Mouse (Mus musculus) retina, adult 2 months (tissue): ENCODE results near the gene Tbcc.
"Not testable (repeated sequence)": the region's sequence is repeated elsewhere in the genome, so short reads cannot be mapped to it uniquely, and the experiment has no call there.

Source experiments
- DNase-seq: peaks from one replicate; pipeline ENCODE4 v3.0.0-alpha.2; 2012; ENCODE audit warnings: low read depth, low spot score

Tbcc gene

DNA sequence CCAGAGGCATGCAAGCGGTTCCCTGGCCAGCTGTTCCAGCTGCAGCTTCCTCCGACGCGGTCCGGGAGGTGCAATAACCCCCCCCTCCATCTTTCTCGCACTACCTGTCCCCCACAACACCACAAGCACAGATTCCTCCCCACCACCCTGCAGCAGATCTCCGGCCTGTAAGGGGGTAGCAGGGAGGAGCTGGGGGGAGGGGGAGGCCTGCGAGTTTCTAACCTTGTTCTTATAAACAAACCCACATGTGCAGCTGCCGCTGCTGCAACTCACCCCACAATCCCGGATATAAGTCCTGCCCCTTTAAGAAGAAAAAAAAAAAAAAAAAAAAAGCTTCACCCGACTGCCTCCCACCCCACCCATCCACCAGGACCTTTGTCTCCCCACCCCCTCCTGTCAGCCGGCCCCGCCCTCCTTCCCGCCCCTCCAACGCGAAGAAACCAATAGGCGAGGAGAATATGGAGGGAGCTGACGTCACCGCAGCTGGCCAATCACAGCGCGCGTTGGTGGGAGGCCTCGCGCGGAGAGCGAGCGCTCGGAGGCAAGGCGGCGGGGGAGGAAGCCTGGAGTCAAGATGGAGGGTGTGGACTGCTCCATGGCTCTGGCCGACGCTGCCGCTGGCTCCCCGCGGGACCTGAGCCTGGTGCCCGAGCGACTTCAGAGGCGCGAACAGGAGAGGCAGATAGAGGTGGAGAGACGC lies at the start of gene Tbcc:
TSS of gene Tbcc (plus strand) at position 569 of the 700 bp plus-strand sequence.
- DNase-seq: peak; percentile 96

DNA sequence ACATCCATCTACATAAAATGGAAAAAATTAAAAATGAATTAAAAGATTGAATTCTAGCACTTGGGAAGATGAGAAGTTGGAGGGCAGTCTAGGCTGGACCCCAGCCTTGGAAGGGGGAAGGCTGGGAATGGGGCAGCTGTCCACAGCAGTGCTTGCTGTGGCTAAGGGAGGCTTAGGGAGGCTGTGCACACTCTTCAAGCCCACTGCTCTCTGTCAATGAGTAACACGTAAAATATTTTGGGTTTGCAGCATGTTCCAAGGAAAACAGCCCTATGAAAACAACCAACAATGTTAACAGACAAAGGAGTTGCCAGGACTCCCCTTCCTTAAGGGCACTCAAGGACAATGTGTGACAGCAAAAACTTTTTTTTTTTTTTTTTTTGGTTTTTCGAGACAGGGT lies 47.5 kb upstream of the Tbcc start:
- no peak for DNase-seq

DNA sequence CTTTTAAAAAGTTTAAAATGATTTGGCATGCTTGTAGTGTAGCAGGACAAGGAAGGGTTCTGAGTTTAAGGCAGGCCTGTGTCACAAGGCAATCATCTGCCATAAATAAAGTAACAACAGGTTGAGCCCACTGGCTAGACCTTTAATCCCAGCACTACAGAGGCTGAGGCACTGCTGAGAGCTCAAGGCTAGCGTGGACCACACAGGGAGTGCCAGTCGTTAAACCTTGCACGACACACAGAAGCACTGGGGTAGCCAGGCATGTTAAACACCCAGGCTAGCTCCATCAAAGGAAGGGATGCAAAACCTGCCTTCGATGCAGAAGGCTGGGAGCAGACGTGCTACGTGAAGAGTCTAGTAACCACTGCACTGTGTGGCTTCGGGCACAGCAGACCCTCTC lies 46.8 kb upstream of the Tbcc start:
- DNase-seq: no peak

DNA sequence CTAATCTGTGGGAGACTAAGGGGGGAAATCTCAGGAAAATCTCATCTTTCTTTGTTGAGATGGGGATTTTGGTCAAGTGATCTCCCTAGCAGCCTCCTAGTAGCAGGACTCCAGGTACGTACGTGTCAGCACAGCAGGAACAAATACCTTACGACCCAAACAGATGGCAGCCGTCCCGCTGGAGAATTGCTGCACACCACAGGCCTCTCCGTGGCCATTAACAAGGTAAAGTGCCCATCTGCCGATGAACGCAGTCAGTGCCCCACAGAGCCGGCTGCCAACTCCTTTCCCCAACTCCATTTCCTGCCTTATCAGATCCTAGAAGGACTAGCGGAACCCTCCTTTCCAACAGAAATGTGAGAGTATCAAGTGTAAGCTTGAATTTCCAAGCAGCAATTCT lies 45.7 kb upstream of the Tbcc start:
- DNase-seq: no peak

DNA sequence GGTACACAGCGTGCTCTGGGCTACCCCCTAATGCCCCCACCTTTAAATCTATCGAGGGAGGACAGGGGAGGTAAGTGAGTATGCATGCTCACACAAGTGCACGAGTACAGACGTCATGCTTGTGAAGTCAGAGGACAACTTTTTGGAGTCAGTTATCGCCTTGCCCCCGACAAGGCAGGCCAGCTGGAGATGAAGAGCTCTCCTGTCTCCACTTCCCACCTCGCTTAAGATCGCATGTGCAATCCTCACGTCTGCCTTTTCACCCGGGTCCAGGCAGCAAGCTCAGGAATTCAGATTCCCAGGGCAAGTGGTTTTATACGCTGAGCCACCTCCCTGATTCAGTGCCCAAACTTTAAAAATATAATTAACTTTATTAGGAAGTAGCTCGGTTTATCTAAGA lies 45.2 kb upstream of the Tbcc start:
- DNase-seq: no peak

DNA sequence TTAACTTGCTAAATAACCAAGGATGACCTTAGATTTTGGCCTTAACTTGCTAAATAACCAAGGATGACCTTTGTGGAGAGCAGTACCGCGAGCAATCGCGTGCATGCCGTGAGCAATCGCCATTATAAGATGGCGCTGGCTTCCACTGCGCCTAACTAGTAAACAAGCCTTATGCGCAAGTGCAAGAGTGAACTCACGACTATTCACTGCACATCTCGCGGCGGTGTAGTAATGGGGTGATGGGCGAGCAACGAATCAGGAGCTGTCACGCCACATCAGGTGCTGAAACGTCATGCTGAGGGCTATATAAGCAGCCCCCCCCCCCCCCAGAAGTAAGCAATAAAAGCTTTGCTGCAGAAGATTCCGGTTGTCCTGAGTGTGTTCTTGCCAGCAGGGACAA lies 43.9 kb upstream of the Tbcc start:
- not testable (repeated sequence) for DNase-seq

DNA sequence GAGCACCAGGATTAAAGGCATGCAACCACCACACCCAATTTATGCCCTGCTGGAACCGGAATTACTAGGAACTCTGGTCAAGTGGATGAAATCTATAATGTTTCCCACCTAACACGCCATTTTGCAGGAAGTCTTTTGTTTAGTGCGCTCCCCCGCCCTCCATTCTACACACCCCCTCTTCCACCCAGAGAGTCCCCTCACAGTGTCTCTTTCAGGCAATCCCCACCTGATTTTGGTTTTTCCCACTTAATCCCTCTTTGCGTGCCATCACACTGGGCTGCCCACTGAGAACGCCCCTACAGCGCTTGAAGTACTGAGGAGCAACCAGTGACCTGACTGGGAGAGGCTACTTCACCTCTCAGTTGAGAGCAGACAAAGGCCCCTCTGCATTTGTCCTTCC lies 43.3 kb upstream of the Tbcc start:
- DNase-seq: no peak

DNA sequence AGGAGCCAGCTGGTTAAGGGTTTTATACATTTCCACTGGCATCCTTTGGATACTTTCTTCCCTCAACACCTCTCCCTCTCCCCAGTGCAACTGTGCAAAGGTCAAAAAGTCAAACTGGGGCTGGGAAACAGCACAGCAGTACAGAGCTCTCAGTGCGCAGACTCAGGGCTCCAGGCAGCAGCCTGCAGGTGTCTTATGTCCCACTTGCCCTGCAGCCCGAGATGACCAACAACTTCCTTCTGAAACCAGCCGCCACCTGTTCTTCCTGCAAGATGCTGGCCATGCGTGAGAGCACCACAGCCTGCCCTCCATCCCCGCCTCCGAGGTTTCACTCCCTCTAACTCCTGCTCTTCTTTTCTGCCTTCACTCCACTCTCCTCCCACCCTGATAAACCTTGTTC lies 37.8 kb upstream of the Tbcc start:
- DNase-seq: no peak

DNA sequence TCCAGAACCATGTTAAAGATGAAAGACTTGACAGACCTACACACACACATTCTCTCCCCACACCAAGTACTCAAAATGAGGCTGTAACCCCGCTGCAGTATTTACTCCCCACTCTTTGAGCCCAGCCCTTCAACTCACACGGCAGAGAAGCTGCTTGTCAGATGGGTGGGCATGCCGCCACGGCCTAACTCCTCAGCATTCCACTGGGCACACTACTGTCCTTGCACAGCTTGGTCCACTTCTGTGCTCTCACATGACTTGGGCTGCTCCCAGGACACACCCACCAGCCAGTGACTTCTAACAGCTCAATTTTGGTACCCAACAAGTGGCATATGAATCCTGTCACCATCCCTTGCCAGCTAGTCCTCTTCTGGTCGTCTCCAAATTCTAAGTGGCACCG lies 37.2 kb upstream of the Tbcc start:
- DNase-seq: no peak

DNA sequence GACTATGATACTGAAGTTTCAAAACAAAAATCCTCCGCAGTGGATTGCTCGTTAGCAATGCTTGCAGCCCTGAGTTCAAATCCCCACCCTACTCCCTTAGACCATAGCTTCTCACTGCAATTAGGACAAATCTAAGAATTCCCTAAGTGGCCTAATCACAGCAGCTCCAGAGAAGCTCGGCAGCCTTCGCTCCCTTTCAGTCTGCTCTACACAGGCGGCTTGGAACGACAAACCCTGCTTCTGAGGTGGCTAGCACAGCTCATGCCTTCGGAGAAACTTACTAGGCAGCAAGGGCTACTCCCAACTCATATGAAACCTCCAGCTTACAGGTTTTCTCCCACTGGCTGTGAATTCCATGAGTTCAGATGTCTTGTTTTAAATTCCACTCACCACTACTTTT lies 36.4 kb upstream of the Tbcc start:
- no peak for DNase-seq

DNA sequence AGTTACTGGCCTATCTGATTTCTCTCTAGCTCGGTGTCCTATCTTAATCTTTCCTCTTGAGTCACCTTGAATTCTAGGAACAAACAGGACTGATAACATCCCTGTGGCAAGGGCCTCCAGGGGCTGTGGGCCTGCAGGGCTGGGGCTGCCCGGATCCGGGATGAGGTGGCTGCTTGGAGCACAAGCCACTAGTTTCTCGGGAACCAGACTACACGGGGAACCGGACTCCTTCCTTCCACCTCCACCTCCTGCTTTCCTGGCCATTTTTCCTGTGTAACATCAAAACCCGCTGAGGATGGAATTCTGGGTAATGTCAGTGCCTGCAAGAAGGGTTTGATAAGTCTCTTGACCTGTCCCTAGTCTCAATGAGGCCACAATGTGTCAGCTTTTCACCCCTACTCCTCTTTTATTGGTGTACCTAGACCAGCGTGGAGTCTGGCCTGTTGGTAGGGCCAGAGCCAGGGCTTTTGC lies 35.8 kb upstream of the Tbcc start:
- no peak for DNase-seq

DNA sequence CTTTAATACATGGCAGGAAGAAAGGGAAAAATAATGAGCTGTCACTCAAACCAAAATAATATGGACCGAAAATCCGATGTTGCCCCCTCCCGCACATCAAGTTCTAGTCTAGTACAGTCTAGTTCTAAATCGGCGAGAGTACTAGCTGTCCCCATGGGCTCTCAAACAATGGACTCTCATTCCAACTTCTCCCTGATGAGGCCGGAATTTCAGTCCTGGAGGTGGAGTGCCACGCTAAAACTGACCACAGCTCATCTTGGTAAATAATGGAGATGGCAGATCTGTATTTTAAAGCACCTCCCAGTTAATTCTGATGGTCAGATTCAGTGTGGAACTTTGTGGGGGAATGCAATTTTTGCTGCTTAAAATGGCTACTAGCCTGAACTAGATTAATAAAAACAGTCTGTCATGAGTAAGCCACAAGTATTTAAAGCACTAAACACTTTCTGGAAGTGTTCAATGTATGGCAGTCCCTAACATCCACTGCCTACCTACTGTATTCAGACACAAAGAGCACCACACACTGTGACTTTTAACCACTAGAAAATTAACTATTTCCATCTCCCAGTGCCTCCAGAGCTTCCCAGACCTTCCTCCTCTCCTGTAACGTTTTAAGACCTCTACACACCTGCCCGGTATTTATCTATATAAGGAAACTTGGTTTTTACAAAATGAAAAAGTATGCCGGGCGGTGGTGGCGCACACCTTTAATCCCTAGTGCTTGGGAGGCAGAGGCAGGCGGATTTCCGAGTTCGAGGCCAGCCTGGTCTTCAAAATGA lies 35.0 kb upstream of the Tbcc start:
- no peak for DNase-seq

DNA sequence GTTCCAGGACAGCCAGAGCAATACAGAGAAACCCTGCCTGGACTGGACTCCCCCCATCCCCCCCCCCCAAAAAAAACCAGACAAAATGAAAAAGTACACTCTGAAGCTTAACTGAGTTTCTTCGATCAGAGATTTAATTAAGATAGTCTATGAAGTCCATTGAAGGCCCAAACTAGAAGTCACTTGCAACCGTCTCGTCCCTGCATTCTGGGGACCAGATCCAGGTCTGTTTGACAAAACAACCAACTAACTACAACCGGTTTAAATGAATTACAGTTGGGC lies 34.4 kb upstream of the Tbcc start:
- DNase-seq: no peak

DNA sequence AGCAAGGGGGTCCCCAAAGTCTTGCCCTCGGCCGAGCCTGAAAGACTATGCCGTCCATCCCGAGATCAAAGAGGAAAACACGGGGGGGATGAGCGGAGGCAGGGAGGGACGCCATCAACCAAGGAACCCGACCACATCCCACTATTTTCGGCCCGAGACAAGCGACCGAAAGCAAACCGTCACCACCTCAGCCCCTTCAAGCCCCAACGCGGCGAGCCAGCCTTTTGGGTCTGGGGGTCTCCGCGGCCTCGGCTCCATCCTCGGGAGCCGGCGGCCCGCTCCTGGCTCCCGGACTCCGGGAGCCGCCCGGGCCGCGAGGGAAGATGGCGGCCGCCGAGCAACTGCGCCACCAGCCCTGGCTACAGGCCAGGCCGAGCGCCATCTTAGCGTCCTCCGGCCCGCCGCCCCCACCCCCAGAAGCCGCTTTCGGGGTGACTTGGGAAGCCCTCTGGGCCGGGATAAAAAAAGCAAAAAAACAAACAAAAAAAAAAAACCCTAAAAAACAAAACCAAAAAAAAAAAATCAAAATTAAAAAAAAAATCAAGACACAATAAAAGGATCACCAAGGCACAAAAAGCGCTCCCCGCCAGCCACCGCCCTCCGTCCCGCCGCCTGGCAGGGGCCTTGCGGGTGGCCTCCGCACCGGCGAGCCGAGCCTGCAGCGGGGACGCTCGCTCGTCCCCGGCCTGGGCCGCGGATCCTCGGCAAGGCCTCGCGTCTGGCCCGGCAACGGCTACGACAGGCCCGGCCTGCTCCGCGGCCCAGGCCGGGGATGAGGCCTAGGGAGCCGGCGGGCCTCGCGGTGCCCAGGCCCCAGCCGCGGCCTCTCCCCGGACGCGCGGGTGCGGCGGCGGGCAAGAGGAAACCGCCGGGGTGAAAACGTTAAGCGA lies 33.8 kb upstream of the Tbcc start:
- peak; percentile 73 for DNase-seq

DNA sequence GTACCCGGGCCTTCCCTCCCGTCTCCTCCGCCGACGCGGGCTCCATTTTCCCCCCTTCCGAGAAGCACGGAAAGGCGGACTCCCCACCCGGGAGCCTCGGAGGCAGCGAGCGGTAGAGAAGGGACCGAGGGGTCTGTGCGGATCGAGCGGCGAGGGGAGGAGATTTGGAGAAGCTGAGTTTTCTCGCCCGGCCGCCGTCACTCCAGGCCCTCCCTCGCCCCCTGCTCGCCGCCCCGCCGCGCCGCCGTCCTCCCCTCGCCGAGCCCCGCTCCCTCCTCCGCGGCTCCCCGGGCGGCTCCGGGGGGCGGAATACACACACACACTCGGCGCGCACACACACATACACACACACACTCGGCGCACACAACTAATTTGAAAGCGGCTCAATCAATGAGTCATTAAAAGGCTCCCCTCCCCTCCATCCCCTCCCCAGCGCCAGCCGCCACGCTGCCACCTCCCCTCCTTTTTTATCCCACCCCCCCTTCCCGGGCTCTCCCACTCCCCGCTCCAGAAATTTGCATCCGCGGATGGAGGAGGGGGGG lies 33.1 kb upstream of the Tbcc start:
- DNase-seq: peak; percentile 54

DNA sequence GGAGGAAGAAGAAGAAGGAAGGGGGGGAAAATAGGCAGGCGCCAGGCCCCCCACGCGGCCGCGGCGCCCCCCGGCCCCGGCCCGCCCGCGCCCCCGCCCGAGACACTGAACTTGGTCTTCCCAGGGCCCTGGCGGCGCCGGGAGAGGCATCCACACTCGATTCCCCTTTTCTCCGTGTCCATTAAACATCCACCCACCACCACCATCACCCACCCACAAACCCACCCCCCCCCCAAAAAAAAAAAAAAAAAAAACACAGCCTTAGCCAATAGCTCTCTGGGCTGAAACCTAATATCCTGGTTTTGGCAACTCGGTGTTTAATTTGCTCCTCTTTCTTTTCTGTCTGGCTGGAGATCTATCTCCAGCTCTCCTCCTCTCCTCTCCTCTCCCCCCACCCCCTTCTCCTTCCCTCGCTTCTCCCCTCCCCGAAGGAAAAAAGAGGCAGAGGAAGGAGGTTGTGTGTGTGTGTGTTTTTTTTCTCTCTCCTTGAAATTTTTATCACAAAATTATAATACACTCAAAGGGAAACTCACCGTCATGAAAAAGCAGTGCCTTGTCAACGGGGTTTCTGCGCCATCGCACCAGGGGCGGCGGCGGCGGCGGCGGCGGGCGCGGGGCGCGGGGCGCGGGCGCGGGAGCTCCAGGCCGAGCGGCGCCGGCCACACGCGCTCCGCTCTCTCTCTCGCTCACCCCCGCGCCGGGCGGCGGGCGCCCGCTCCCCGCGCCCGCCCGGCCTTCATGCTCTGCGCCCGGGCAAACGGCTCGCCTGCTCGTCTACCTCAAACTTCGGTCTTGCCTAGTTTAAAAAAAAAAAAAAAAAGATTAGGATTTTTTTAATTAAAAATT lies 32.4 kb upstream of the Tbcc start, which contains the start of gene Bicral:
TSS of gene Bicral (minus strand) at position 580 of the 846 bp plus-strand sequence.
- DNase-seq: peak; percentile 39

DNA sequence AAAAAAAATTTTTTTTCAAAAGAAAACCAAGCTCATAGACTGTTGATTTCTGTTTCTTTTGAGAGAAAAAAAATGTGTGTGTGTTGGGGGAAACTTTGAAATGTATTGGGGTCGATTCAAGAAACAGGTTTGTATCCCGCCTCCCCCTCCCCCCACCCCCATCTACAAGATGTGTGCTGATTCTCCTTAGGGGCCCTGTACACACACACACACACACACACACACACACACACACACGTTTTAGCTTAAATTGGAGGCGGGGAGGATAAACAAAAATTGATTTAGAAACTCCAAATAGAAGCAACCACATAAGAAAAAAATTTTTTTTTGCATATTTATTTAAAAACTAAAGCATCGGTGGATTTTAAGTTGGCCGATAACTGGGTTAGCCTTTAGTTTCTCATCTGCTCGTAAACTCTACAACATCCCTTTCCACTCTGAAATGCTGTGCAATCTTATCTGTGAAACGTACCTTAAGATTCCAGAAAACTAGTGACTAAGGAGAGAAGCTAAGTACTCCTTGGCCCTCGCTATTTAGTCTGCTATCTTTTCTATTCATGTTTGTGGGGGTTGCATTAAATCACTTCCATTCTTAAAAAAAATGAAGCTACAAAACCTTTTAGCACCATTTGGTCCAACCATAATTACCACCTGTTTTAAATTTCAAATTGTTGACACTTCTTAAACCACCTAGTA lies 31.6 kb upstream of the Tbcc start:
- DNase-seq: no peak

DNA sequence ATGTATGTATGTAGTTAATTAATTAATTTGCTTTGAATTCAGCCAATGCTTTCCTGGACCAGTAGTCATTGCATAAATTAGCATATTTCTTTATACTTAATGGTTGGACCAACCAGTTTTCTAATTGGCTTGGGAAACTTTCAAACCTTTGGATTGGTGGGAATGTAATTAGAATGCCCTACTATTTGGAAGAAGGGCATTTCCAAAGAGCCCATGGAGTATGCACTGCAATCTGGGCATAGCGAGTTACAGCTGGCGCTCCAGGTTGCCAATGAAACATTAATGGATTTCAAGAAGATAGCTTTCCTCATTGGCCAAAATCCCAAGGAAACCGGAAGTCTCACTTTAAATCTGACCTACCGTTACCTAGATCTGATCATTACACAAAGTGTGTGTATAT lies 30.4 kb upstream of the Tbcc start:
- DNase-seq: no peak

DNA sequence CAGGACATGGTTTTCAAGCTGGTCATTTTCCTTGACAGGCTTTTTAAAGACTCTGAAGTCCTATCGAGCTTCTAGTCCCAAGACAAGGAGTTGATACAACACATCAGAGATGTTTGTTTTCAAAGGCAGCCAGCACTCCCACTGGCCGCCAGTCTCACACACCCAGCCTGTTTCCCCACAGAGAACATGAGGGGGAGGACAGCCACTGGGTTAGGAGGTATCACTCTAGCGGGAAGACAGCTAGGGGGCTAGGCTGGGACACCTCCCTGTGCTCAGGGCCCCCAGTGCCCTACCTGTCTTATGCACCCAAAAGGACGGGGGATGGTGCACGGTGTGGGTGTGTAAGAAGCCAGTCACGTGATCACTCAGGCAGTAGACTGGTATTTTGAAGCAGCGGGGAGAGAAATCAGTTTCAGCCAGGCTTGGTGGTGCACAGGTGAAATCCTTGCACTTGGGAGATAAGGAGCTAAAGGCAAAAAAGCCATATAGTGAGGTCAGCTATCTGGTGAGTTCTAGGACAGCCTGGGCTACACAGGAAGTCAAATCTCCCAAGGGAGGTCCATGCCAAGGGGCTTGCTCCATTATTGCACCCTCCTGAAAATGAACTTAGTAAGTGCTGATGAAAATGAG lies 25.8 kb upstream of the Tbcc start:
- DNase-seq: no peak

DNA sequence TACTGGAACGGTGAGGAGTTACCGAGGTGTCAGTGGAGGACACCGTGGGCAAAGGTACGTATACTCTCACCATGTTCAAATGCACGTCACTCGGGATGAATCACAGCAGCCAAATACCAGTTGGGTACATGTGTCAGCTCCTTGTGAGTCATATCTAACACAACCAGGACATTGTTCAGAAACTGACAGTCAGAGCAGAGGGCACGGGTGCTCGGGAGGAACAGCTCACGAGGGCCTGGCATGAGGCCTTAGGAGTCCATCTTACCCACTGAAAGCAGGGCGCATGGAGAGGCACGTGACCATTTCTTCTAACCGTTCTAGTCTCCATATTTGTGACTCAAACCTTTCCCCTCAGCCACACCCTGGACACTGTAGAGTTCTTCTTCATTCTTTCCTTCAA lies 23.6 kb upstream of the Tbcc start:
- no peak for DNase-seq
